Mouse (Mus musculus) hindbrain, embryonic 14.5 days (tissue): ENCODE results near the gene Ofd1. TPM values are rescaled to one million over a fixed set of nuclear protein-coding genes. Genes with fewer than 3 reads are reported as not detected.

Source experiments
- ATAC-seq: fragments of 200-750 bp; cut with Nextera tagmentation; 2 replicates; pipeline ENCODE4 v1.8.0; 2017; ENCODE audit warnings: moderate number of reproducible peaks, mild to moderate bottlenecking, moderate TSS enrichment, moderate library complexity; ENCODE audit not compliant: low FRiP score
- DNase-seq: peaks from one replicate; pipeline ENCODE4 v3.0.0-alpha.2; 2015; ENCODE audit warnings: low spot score
- H3K27ac ChIP-seq: fragments of 300-500 bp; sonication (generic); 2 replicates; pipeline ENCODE4 v1.5.1; 2014; ENCODE audit warnings: mild to moderate bottlenecking, moderate library complexity
- H3K27me3 ChIP-seq: fragments of 300-500 bp; sonication (generic); 2 replicates; pipeline ENCODE4 v1.6.1; 2014; ENCODE audit warnings: mild to moderate bottlenecking, low read length, mixed read lengths; ENCODE audit not compliant: control insufficient read depth, insufficient read depth
- H3K36me3 ChIP-seq: fragments of 300-500 bp; sonication (generic); replicated peaks from 2 replicates; pipeline ENCODE4 v1.6.1; 2014; ENCODE audit not compliant: control insufficient read depth, insufficient read depth
- H3K4me1 ChIP-seq: fragments of 300-500 bp; sonication (generic); replicated peaks from 2 replicates; pipeline ENCODE4 v1.6.1; 2014; ENCODE audit warnings: antibody characterized with exemption, low read length, mixed read lengths; ENCODE audit not compliant: control insufficient read depth, insufficient read depth
- H3K4me2 ChIP-seq: fragments of 300-500 bp; sonication (generic); replicated peaks from 2 replicates; pipeline ENCODE4 v1.6.1; 2014; ENCODE audit warnings: mild to moderate bottlenecking, moderate library complexity
- H3K4me3 ChIP-seq: fragments of 300-500 bp; sonication (generic); replicated peaks from 2 replicates; pipeline ENCODE4 v1.5.1; 2014; ENCODE audit warnings: mild to moderate bottlenecking, low read length
- H3K9ac ChIP-seq: fragments of 300-500 bp; sonication (generic); 2 replicates; pipeline ENCODE4 v1.6.1; 2014
- H3K9me3 ChIP-seq: fragments of 300-500 bp; sonication (generic); 2 replicates; pipeline ENCODE4 v1.6.1; 2016; ENCODE audit warnings: low read length; ENCODE audit not compliant: control insufficient read depth
- WGBS: fragments of 180-500 bp; shearing (Covaris S2); extraction: QIAGEN DNeasy Blood & Tissue Kit; methylation state at CpG from one replicate; pipeline ENCODE4 v1.1.7; 2014; 5-methylcytosine and 5-hydroxymethylcytosine counted together
- polyA plus RNA-seq: library from polyadenylated mRNA; unstranded; fragments of >200 nt; fragmentation: Nextera tagmentation; extraction: Ambion mirVana; gene quantifications from 2 replicates; pipeline ENCODE4 v1.2.1, GENCODE M21; 2014

Ofd1 gene
- polyA plus RNA-seq, 1 experiment from 2014 or later, result 7.7 TPM

DNA sequence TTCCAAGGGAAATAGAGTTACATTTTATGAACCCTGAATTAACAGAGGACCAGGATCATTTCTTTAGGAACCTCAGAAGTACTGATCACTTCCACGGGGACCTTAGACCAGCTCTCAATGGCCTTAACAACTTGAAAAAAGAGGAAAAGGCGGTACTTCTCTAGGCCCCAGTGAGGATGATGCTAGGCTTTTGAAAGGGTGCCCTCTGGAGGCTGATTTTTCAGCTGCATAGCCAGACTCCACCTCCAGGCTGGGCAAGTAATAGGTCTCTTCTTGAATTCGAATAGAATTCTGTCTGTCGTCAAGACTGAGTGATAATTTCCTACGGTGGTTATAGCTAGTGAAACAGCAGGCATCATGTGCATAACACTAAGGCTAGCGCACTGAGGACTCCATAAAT, 88.7 kb downstream of the Ofd1 start:
- WGBS, result 17% methylated on average over 6 of the region's 6 CpGs
- H3K4me1 ChIP-seq, result peaks cover 20% of the 10 kb centered on the region; the same call in 1 of the 2 replicates
- H3K27me3 ChIP-seq, result peaks cover 19% of the 10 kb centered on the region
- H3K9me3 ChIP-seq, result no peaks in the 10 kb centered on the region
- H3K4me3 ChIP-seq, result no peak overlapping the region
- H3K9ac ChIP-seq, result no peak overlapping the region
- no peak overlapping the region for H3K4me2 ChIP-seq
- ATAC-seq, result peak; percentile 35; the same call in 1 of the 2 replicates
- no peaks in the 10 kb centered on the region for H3K36me3 ChIP-seq
- DNase-seq, result peak; percentile 33
- H3K27ac ChIP-seq, result no peak overlapping the region

DNA sequence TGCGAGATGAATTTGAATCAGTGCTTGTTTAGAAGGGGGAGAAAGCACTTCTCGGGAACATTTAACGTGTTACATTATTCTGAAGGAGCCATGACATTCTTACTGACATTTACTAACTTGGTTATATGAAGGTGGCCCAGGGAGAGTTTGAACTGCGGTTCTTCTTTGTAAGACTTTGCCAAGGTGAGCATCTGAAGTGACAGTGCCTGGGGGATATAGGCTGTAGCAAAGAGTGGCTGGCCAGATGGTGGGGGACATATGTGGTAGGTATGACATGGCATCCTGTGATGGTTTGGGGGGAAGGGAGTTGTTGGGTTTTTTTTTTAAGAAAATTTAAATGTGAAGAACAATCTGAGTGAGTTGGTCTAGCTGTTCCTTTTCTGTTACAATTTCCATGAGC, 91.9 kb downstream of the Ofd1 start:
- peak overlapping the region; percentile 79 for H3K9ac ChIP-seq
- peak overlapping the region; percentile 56 for H3K4me2 ChIP-seq
- peak overlapping the region; percentile 48 for H3K4me3 ChIP-seq
- H3K36me3 ChIP-seq, result no peaks in the 10 kb centered on the region
- WGBS, result 50% methylated on average over 4 of the region's 4 CpGs
- peaks cover 19% of the 10 kb centered on the region for H3K27me3 ChIP-seq
- peaks cover 20% of the 10 kb centered on the region; the same call in 1 of the 2 replicates for H3K4me1 ChIP-seq
- H3K9me3 ChIP-seq, result no peaks in the 10 kb centered on the region
- ATAC-seq (no peak), DNase-seq (no peak)
- H3K27ac ChIP-seq, result peak overlapping the region; percentile 62

DNA sequence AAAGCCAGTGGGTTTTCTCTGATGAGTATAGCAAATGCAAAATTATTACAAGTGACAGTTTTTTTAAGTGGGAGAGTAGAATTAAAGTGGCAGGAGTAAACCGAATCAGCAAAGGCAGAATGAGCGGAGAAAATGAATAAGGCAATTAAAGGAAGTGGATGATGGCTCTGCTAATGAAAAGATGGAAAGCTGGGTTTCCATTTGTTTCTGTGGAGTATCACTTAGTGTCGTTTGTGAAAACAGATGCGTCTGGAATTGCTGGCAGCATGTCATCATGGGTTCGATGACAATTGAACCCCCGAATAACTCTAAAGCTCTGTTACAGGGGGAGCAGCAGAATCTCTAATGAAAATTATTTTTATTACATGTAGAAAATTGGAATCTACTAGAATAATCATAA, 92.4 kb downstream of the Ofd1 start:
- Histone ChIP-seq H3K4me2 (peak overlapping the region; percentile 56), H3K27ac (peak overlapping the region; percentile 62), H3K9me3 (no peaks in the 10 kb centered on the region), H3K9ac (peak overlapping the region; percentile 79), H3K27me3 (peaks cover 19% of the 10 kb centered on the region), H3K36me3 (no peaks in the 10 kb centered on the region), H3K4me1 (peaks cover 20% of the 10 kb centered on the region; the same call in 1 of the 2 replicates), H3K4me3 (peak overlapping the region; percentile 48)
- 41% methylated on average over 6 of the region's 6 CpGs for whole genome bisulfite sequencing
- DNase-seq, result no peak
- no peak for ATAC-seq

DNA sequence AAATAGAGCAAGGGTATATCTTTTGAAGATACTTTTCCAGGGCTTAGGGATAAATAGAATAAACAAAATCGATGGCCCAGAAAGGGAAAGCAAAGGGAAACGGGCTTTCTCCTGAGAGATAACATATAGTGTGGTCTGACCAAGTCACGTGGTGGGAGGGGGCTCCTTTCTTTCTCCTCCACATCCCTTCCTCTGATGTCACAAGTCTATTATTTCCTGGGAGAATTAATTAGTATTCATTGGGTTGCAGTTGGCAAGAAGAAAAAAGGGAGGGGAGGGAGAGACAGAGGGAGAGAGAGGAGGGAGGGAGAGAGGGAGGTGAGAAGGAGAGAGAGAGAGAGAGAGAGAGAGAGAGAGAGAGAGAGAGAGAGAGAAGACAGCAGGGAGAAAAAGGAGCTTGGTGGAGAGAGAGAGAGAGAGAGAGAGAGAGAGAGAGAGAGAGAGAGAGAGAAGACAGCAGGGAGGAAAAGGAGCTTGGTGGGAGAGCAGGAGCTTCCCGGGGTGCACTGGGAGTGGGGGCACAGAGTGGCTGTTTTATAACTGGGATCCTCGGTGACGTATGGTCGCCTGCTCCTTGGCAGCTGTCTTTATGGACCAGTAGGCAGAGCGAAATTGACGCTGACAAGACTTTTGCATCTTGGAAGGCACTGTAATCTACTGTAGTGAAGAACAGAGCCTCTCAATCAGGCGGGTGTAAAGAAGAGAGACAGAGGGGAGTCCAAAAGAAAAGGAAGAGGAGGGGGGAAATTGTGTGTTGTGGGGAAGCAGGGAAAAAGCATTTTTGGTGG, 96.1 kb downstream of the Ofd1 start:
- DNase-seq (peak; percentile 70), ATAC-seq (peak; percentile 94)
- H3K9ac ChIP-seq, result peak overlapping the region; percentile 79
- peaks cover 10% of the 10 kb centered on the region for H3K27me3 ChIP-seq
- WGBS, result 27% methylated on average over 10 of the region's 10 CpGs
- peak overlapping the region; percentile 48 for H3K4me3 ChIP-seq
- peak overlapping the region; percentile 94 for H3K27ac ChIP-seq
- H3K4me2 ChIP-seq, result peak overlapping the region; percentile 56
- H3K36me3 ChIP-seq, result no peaks in the 10 kb centered on the region
- peaks cover 4% of the 10 kb centered on the region; the same call in 1 of the 2 replicates for H3K4me1 ChIP-seq
- H3K9me3 ChIP-seq, result no peaks in the 10 kb centered on the region

DNA sequence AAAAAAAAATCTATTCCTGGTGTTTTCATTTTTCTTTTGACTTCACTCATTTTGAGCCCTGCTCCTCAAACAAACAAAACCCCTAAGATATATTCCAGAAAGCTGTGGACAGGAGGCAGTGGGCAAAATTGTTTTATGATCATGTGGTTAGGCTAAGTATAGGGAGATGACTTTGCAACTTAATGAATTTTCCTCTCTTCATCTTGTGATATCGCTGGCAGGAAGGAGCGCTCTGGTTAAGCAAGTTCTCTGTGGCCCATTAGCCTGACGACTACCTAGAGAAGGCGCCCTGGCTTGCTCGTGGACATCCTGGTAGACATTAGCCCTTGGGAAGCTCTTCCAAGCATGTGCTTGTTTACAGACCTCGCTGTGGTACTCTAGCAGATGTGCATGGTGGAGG, 98.7 kb downstream of the Ofd1 start:
- ATAC-seq (no peak), DNase-seq (no peak)
- Histone ChIP-seq H3K4me3 (no peak overlapping the region), H3K27me3 (peaks cover 3% of the 10 kb centered on the region; the same call in 1 of the 2 replicates), H3K9me3 (no peaks in the 10 kb centered on the region), H3K36me3 (no peaks in the 10 kb centered on the region), H3K4me1 (no peaks in the 10 kb centered on the region), H3K4me2 (no peak overlapping the region), H3K27ac (no peak overlapping the region), H3K9ac (no peak overlapping the region)
- 79% methylated on average over 6 of the region's 6 CpGs for WGBS

Other genes with a start within 250 kb of the Ofd1 start
- 233 and 249 TPM in 2 replicates for gene Gpm6b, start 201.8 kb downstream of the Ofd1 start, polyA plus RNA-seq
- 91.4 and 92.8 TPM in 2 replicates for gene Trappc2, start 130 bp downstream of the Ofd1 start, polyA plus RNA-seq
- 55.1 and 60.9 TPM in 2 replicates for gene Rab9, start 39.2 kb upstream of the Ofd1 start, polyA plus RNA-seq
- gene Tceanc, start 77.9 kb upstream of the Ofd1 start, polyA plus RNA-seq, result 4.0 and 5.1 TPM in 2 replicates
- 3.0 and 3.9 TPM in 2 replicates for gene Egfl6, start 145.0 kb upstream of the Ofd1 start, polyA plus RNA-seq